Mouse (Mus musculus): ENCODE data around the gene Tmem237.

The Tmem237 gene

GRCm38 (mm10) chr1:59119720-59120457 is at the start of gene Tmem237:
Gene Tmem237, minus strand, starts transcription at chr1:59120408.
- DNase-seq: peak; percentile 97

- no peak for DNase-seq
Observed at GRCm38 (mm10) chr1:59169586-59169985, 49.4 kb upstream of the Tmem237 start.

- no peak for DNase-seq
Observed at GRCm38 (mm10) chr1:59168556-59168955, 48.3 kb upstream of the Tmem237 start.

GRCm38 (mm10) chr1:59167654-59168425 is 47.6 kb upstream of the Tmem237 start:
- no peak for DNase-seq

GRCm38 (mm10) chr1:59166232-59166905 is 46.2 kb upstream of the Tmem237 start:
- no peak for DNase-seq

- no peak for DNase-seq
Observed at GRCm38 (mm10) chr1:59163918-59164317, 43.7 kb upstream of the Tmem237 start.

- no peak for DNase-seq
Observed at GRCm38 (mm10) chr1:59163030-59163461, 42.8 kb upstream of the Tmem237 start, which contains the start of gene Mpp4. Gene Mpp4, minus strand, starts transcription at chr1:59163389.

GRCm38 (mm10) chr1:59162309-59163024 is 42.3 kb upstream of the Tmem237 start:
- DNase-seq: no peak

GRCm38 (mm10) chr1:59161396-59161795 is 41.2 kb upstream of the Tmem237 start:
- no peak for DNase-seq

GRCm38 (mm10) chr1:59160871-59161270 is 40.7 kb upstream of the Tmem237 start:
- peak; percentile 32 for DNase-seq

- DNase-seq: no peak
Observed at GRCm38 (mm10) chr1:59159136-59159535, 38.9 kb upstream of the Tmem237 start.

- DNase-seq: no peak
Observed at GRCm38 (mm10) chr1:59158498-59158897, 38.3 kb upstream of the Tmem237 start.

- peak; percentile 28 for DNase-seq
Observed at GRCm38 (mm10) chr1:59157846-59158245, 37.6 kb upstream of the Tmem237 start.

GRCm38 (mm10) chr1:59152346-59152745 is 32.1 kb upstream of the Tmem237 start:
- no peak for DNase-seq

GRCm38 (mm10) chr1:59150542-59150941 is 30.3 kb upstream of the Tmem237 start:
- no peak for DNase-seq

GRCm38 (mm10) chr1:59144543-59144942 is 24.3 kb upstream of the Tmem237 start:
- peak; percentile 60 for DNase-seq

- DNase-seq: peak; percentile 84
Observed at GRCm38 (mm10) chr1:59142809-59143208, 22.6 kb upstream of the Tmem237 start.

GRCm38 (mm10) chr1:59134419-59134818 is 14.2 kb upstream of the Tmem237 start:
- no peak for DNase-seq

- DNase-seq: no peak
Observed at GRCm38 (mm10) chr1:59128879-59129278, 8.7 kb upstream of the Tmem237 start.

GRCm38 (mm10) chr1:59125558-59125957 is 5.3 kb upstream of the Tmem237 start:
- DNase-seq: no peak

- DNase-seq: no peak
Observed at GRCm38 (mm10) chr1:59110524-59110923, 9.7 kb downstream of the Tmem237 start.

GRCm38 (mm10) chr1:59102071-59102470 is 18.1 kb downstream of the Tmem237 start:
- no peak for DNase-seq

- DNase-seq: no peak
Observed at GRCm38 (mm10) chr1:59101020-59101419, 19.2 kb downstream of the Tmem237 start.
